Mouse (Mus musculus) heart, adult 2 months (tissue): ENCODE measurements around the gene Podxl2. TPM values are rescaled to one million over a fixed set of nuclear protein-coding genes. Genes with fewer than 3 reads are reported as not detected.

ENCODE experiments used
- DNase-seq, 2 experiments: peaks; one replicate each; pipeline ENCODE4 v3.0.0; 2021
- H3K27ac ChIP-seq: fragments of 200-600 bp; 2 replicates; pipeline ENCODE4 v1.8.1; 2022
- H3K27me3 ChIP-seq: fragments of 200-500 bp; 2 replicates; pipeline ENCODE4 v1.6.1; 2012; ENCODE audit warnings: mild to moderate bottlenecking, low read length, inconsistent platforms, mixed read lengths; ENCODE audit not compliant: control insufficient read depth, insufficient read depth
- H3K36me3 ChIP-seq: fragments of 200-500 bp; 2 replicates; pipeline ENCODE4 v1.6.1; 2012; ENCODE audit warnings: low read length, inconsistent platforms; ENCODE audit not compliant: control insufficient read depth, insufficient read depth
- H3K4me1 ChIP-seq: fragments of 200-500 bp; 2 replicates; pipeline ENCODE4 v1.6.1; 2011; ENCODE audit warnings: low read length; ENCODE audit not compliant: control insufficient read depth, insufficient read depth
- H3K4me3 ChIP-seq: fragments of 200-600 bp; 2 replicates; pipeline ENCODE4 v1.8.1; 2022
- H3K79me2 ChIP-seq: fragments of 200-500 bp; replicated peaks from 2 replicates; pipeline ENCODE4 v1.6.1; 2012; ENCODE audit warnings: mild to moderate bottlenecking, inconsistent platforms, low read length, moderate library complexity, mixed read lengths; ENCODE audit not compliant: control insufficient read depth, insufficient read depth
- H3K9ac ChIP-seq: fragments of 200-500 bp; 2 replicates; pipeline ENCODE4 v1.6.1; 2012; ENCODE audit warnings: low read depth, mild to moderate bottlenecking, control low read depth, inconsistent platforms, low read length, mixed read lengths
- CTCF ChIP-seq: fragments of 200-600 bp; IDR thresholded peaks from 2 replicates; pipeline ENCODE4 v1.8.1; 2022; ENCODE audit warnings: antibody characterized with exemption, mild to moderate bottlenecking, moderate library complexity
- EP300 ChIP-seq: fragments of 200-500 bp; IDR thresholded peaks from 2 replicates; pipeline ENCODE4 v1.6.1; 2011; ENCODE audit warnings: low read depth, low read length, control low read depth; ENCODE audit not compliant: insufficient read depth
- POLR2A ChIP-seq: fragments of 200-500 bp; IDR thresholded peaks from 2 replicates; pipeline ENCODE4 v1.6.1; 2011; ENCODE audit warnings: mild to moderate bottlenecking, low read depth, low read length, control low read depth; ENCODE audit not compliant: insufficient read depth
- WGBS: fragments of 180-500 bp; shearing (Covaris S2); methylation state at CpG from one replicate; pipeline ENCODE4 v1.1.7; 2018; 5-methylcytosine and 5-hydroxymethylcytosine counted together
- intact Hi-C: fragments of 180-260 bp; cut with DNase I; formaldehyde crosslinking; loops from one replicate; pipeline ENCODE4 v1.15.1; 2025
- polyA plus RNA-seq: library from polyadenylated mRNA; depleted of rRNA; stranded (reverse); fragments of >200 nt; gene quantifications from 2 replicates; pipeline ENCODE4 v1.2.3, GENCODE M21; 2012; rRNA removed
- total RNA-seq, 2 experiments: library from RNA; stranded (reverse); gene quantifications; 2 replicates each; pipeline ENCODE4 v1.2.3; 2021

Gene Podxl2
- total and polyA plus RNA-seq, 3 experiments = 13.1 to 26.2 (median 15.9) TPM

DNA sequence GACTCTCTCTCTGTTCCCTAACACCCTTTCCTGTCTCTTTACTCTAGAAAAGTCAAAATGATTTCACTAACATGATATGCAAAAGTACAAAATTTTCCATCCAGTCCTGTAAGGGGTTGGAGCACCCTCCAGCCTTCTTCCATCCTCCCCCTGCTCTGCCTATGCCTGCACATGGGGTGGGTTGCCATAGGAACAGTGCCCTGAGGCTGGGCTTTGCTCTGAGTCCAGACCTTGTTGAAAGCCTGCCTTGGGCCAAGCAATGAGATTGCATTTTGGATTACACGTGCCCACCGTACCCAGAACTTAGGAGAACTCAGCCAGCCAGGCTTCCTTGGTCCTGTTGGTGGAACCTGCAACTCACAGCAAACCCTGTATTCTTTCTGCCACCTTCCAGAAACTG lies 81.6 kb downstream of the Podxl2 start:
- Histone ChIP-seq H3K36me3 (peaks cover 3% of the 10 kb centered on the region; the same call in 1 of the 2 replicates), H3K4me1 (peaks cover 15% of the 10 kb centered on the region), H3K79me2 (no peaks in the 10 kb centered on the region), H3K27me3 (no peaks in the 10 kb centered on the region), H3K27ac (no peak overlapping the region; the same call in 1 of the 2 replicates), H3K4me3 (no peak overlapping the region), H3K9ac (no peak overlapping the region)
- 43% methylated on average over 2 of the region's 2 CpGs for WGBS
- TF ChIP-seq CTCF (no peak), EP300 (no peak), POLR2A (no peak)
- intact Hi-C loops = no loop called here
- DNase-seq = no peak

Other genes starting within 250 kb of the Podxl2 start
- gene Kbtbd12, start 237.1 kb downstream of the Podxl2 start, total RNA-seq = 10 to 100 TPM; 35.7 to 37.4 TPM
- gene Kbtbd12, start 237.1 kb downstream of the Podxl2 start, polyA plus RNA-seq = 14.7 and 20.4 TPM in 2 replicates
- 100 to 1,000 TPM in 1 of 2 experiments, 10 to 100 TPM in 1; 88.7 to 102 TPM for gene Mgll, start 150.6 kb downstream of the Podxl2 start, total RNA-seq
- gene Mgll, start 150.6 kb downstream of the Podxl2 start, polyA plus RNA-seq = 146 and 188 TPM in 2 replicates
- gene Abtb1, start 33.1 kb downstream of the Podxl2 start, total RNA-seq = 10 to 100 TPM; 19.7 to 22.7 TPM
- gene Abtb1, start 33.1 kb downstream of the Podxl2 start, polyA plus RNA-seq = 46.2 and 46.7 TPM in 2 replicates
- 1 to 10 TPM; 5.3 to 6.1 TPM for gene Mcm2, start 23.7 kb upstream of the Podxl2 start, total RNA-seq
- 4.8 and 5.4 TPM in 2 replicates for gene Mcm2, start 23.7 kb upstream of the Podxl2 start, polyA plus RNA-seq
- gene Tpra1, start 27.2 kb upstream of the Podxl2 start, total RNA-seq = 10 to 100 TPM; 34.4 to 34.8 TPM
- gene Tpra1, start 27.2 kb upstream of the Podxl2 start, polyA plus RNA-seq = 88.0 and 118 TPM in 2 replicates